Mouse (Mus musculus) E14TG2a.4 (cell line): ENCODE measurements at regions not wholly inside any gene's neighbourhood (a gene's known extent, or its start where the extent isn't known, plus 50 kb on each side); places are given as distances from the start of the nearest gene placed in this dataset.

Experiments
- CTCF ChIP-seq: conservative IDR thresholded peaks from 2 replicates; pipeline ENCODE4 v1.5.1; 2014; ENCODE audit warnings: low read length
- NANOG ChIP-seq: IDR thresholded peaks from 2 replicates; pipeline ENCODE4 v1.6.1; 2014; ENCODE audit warnings: borderline replicate concordance, low read length, mixed read lengths
- POU5F1 ChIP-seq: IDR thresholded peaks from 2 replicates; pipeline ENCODE4 v1.6.1; 2014; ENCODE audit warnings: low read length, borderline replicate concordance

- TF ChIP-seq CTCF: no peak
- no peak for TF ChIP-seq NANOG
- no peak for TF ChIP-seq POU5F1
These were observed 168.1 kb upstream of the Arhgap18 start for GRCm38 (mm10) chr10:26585106-26585505.
